Mouse (Mus musculus): Measurements from ENCODE around the gene Abcc12.
A peak's percentile ranks its signal among the peaks of the same experiment; 100 is the strongest.

Gene Abcc12

GRCm38 (mm10) chr8:86578076-86578475 is 2.4 kb downstream of the Abcc12 start:
- peak in 1 of 2 experiments; percentile 14 for DNase-seq

DNA sequence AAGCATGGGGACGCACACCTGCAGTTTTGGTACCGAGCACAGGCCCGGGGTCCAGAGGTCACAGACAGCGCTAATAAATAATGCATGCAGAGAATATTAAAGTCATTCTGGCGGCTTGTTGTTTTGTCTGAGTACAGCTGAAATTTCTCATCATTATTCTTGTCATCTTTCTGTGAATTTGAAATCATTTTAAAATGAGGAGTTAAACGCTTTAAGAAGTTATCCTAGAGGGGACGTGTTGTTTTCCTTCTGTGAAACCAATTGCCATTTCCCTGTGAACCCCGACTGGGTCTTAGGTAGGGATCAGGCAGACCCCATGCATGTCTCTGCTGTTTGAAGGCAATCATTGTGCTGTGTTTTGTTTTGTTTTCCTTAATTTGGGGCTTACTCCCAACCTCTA is 2.9 kb downstream of the Abcc12 start:
- DNase-seq, result no peak

GRCm38 (mm10) chr8:86563674-86564073 is 16.8 kb downstream of the Abcc12 start:
- no peak for DNase-seq

GRCm38 (mm10) chr8:86561737-86562136 is 18.7 kb downstream of the Abcc12 start:
- DNase-seq, result no peak

- no peak for DNase-seq
Measured at GRCm38 (mm10) chr8:86560688-86561065, 19.8 kb downstream of the Abcc12 start.

DNA sequence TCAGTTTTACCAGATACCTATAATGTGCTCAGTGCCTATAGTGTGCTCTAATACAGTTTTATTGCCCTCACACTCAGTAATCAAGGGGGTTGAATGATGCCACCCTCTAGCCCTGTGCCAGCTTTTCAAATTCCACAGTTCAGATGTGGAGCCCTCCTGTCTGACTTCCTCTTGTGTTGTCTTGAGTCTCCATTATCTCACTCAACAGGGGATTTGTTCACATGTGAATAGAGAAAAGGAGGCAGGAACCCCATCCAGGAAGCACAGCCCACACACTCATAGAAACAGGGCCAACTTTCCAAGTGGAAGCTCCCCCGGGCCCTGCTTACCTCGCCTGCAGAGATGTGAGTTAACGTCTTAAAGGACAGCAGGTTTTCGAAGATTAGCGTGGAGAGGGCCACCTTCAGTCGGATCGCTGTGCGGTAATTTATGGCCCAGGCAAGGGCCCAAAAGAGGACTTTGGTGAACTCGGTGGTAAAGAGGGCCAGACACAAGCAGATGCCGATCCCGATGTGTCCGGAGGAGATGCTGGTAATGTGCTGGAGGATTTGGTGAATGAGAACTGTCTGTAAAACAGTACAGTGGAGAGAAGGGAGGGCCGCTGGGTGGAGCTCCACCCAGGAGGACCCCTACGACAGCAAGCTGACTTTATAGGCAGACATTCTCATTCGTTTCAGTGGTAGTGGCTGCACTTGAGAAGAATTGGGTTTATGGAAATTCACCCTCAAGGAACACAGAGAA is 20.4 kb downstream of the Abcc12 start:
- DNase-seq, result no peak

GRCm38 (mm10) chr8:86557186-86558045 is 23.1 kb downstream of the Abcc12 start:
- DNase-seq, result no peak

- no peak for DNase-seq
Measured at GRCm38 (mm10) chr8:86555564-86555963, 24.9 kb downstream of the Abcc12 start.

DNA sequence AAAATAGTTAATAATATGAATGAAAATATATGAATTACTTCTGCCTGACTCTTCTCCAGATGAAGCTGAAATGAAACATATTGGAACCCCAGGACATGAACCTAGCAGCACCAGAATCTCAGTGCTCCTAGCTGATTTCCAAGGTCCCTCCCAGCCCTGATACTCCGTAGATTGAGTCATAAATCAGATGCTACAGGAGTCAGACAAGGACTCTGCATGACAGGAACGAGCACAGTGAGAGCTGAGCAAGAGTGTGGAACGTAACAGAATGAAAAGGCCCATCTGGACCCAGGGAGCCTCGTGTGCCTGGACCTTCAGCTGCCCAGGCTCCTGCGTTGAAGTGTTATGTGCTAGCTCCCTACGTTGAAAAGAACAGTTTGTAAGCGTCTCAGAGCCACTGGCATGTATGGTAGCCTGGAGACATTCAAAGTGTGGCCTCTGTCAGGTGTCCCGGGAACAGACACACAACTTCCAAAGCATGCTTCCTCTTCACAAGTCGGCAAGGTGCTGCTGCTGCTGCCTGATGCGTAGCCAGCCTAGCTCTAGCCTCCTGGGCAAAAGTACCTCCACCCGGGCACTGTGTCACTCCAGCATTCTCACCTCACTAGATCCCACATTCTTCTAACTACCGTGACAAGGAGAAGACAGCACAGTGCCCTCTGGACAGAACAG is 26.1 kb downstream of the Abcc12 start:
- no peak for DNase-seq

DNA sequence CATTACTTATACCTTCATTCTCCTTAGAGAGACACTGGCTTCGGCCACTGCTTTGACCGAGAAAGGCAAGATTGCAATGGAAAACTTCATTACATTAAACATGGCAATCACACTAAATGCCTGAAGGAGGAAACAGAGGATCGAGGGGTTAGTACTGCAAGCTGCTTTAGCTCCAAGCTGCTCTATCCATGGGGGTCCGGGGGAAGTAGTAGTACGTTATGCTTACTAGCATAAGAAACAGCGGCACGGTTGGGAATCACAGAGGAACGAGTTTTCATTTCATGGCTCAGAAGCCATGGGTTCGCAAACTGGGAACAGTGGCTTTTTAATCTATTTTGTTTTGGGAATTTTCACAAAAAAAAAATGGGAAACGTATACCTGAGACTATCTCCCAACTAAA is 30.0 kb downstream of the Abcc12 start:
- no peak for DNase-seq

- DNase-seq, result no peak
Measured at GRCm38 (mm10) chr8:86546001-86546400, 34.5 kb downstream of the Abcc12 start.

DNA sequence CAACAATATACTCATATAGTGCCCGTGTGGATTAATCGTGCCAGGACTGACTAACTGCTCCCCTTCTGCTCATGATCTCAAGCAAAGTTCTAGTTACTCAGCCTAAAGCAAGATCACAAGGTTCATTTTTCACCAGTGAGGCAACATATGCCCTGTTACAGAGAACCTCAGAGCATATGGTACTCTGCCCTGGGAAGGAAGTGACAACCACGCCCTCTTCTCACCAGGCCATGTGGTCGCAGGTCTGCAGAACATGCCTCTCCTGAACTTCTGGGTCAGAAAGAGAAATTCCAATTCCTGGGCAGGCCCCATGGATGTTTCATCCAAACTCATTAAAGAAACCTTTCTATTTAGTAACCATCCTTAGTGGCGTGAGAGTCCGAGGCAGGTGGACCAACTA is 39.6 kb downstream of the Abcc12 start:
- no peak for DNase-seq

- no peak for DNase-seq
Measured at GRCm38 (mm10) chr8:86540376-86540775, 40.1 kb downstream of the Abcc12 start.

GRCm38 (mm10) chr8:86536663-86536987 is 43.9 kb downstream of the Abcc12 start:
- DNase-seq, result no peak

GRCm38 (mm10) chr8:86535791-86536662 is 44.5 kb downstream of the Abcc12 start:
- DNase-seq, result peak; percentile 8 to 9

- DNase-seq, result no peak
Measured at GRCm38 (mm10) chr8:86535068-86535560, 45.4 kb downstream of the Abcc12 start.

DNA sequence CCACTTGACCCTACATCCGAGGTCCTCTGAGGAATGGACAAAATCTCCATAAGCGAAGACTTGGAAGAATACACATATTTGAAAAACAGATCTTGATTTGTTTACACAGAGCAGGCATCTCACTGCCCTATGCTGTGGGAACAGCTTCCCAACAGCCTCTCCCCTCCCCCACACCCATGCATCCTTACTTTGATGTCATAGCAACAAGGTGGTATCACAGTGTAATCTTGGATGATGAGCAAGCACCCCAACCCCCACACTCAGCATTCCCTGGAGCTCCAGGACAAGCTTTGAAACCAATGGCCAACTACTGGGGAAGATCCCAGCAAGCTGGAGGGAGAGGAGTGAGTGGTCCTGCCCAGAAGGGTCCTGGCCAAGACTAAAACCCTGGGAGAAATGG is 50.8 kb downstream of the Abcc12 start:
- no peak for DNase-seq

GRCm38 (mm10) chr8:86527336-86528029 is 53.0 kb downstream of the Abcc12 start:
- no peak for DNase-seq

DNA sequence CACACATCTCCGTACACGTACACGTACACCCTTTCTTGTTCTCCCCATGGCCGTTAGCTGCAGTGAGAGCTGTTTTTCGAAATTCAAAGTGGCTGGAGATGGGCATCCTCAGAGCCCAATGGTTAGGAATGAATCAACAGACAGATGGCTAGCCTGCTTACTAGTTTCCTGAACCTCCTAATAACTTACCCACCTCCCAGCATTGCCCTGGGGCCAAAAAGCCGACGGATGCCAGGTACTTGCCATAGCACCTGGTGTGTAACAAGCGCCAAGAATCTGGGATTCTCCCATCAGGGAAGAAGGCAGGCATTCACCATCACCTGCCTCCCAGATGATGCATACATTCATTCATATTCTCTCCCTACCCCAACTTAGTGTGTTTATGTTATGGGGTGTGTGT is 53.7 kb downstream of the Abcc12 start:
- no peak for DNase-seq

GRCm38 (mm10) chr8:86514203-86514602 is 66.3 kb downstream of the Abcc12 start:
- no peak for DNase-seq

DNA sequence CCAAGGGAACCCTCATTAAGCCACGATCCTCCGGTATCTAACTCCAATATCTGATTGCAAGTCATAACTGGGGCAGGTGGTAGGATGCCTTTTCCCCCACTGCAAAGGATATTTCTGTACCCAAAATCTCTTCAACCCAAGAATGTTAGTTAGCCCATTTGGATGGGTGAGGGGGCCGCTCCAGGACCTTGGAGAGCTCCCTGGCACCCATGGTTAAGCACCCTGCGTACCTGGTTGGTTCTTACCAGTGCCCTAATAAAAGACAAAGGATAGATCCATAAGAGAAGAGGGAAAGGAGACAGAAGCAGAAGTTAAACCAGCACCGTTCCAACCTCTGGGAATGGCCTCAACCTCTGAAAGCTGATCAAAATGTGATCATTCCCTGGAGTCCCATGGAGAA is 67.6 kb downstream of the Abcc12 start:
- no peak for DNase-seq
